Mouse (Mus musculus) c-Kit-negative CD71-positive TER-119-positive erythroid progenitor cells, embryonic 14.5 days (primary cell): ENCODE data around the gene Slc29a3.
A peak's percentile ranks its signal among the peaks of the same experiment; 100 is the strongest.
"Not testable (repeated sequence)": the region's sequence is repeated elsewhere in the genome, so short reads cannot be mapped to it uniquely, and the experiment has no call there.

ENCODE experiments used
- DNase-seq: peaks from one replicate; pipeline ENCODE4 v3.0.0-alpha.2; 2013; ENCODE audit warnings: low read depth, low spot score

The Slc29a3 gene

GRCm38 (mm10) chr10:60767400-60767799 lies 14.8 kb upstream of the Slc29a3 start:
- DNase-seq, result no peak

DNA sequence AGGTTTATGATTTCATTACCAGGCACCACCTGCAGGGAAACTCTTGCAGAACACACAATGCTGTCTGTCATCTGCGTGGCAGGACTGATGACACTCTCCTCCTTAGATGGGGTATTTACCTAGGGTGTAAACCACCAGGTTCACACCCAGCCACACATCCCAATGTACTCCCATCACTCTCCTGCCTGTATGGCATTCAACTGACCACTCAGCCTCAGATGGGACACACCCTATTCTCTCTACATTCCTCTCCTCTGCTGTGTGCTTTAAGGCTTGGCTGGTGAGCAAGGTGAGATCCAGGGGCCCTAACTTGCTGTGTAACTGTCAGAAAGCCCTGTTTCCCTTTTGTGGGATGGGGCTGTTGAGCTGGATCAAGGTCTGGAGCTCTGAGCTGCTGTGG lies 9.5 kb upstream of the Slc29a3 start:
- no peak for DNase-seq

GRCm38 (mm10) chr10:60760377-60760776 lies 7.8 kb upstream of the Slc29a3 start:
- peak; percentile 51 for DNase-seq

- no peak for DNase-seq
Measured at GRCm38 (mm10) chr10:60756992-60757391, 4.4 kb upstream of the Slc29a3 start.

DNA sequence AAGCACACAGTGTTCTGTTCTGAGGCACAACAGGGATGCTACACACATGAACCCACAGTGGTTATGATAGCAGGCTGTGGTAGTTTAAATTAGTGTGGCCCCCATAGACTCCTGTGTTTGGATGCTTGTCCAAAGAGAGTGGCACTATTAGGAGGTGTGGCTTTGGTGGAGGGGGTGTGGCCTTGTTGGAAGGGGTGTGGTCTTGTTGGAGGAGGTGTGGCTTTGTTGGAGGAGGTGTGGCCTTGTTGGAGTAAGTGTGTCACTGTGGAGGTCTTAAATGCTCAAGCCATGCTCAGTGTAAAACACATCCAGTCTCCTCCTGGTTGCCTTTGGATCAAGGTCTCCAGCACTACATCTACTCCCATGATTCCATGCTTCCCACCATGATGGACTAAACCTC lies 3.6 kb upstream of the Slc29a3 start:
- DNase-seq, result no peak

GRCm38 (mm10) chr10:60753941-60754340 lies 1.3 kb upstream of the Slc29a3 start:
- DNase-seq, result no peak

GRCm38 (mm10) chr10:60753261-60753660 lies 667 bp upstream of the Slc29a3 start:
- no peak for DNase-seq

- DNase-seq, result no peak
Measured at GRCm38 (mm10) chr10:60747667-60748212, 4.9 kb downstream of the Slc29a3 start.

DNA sequence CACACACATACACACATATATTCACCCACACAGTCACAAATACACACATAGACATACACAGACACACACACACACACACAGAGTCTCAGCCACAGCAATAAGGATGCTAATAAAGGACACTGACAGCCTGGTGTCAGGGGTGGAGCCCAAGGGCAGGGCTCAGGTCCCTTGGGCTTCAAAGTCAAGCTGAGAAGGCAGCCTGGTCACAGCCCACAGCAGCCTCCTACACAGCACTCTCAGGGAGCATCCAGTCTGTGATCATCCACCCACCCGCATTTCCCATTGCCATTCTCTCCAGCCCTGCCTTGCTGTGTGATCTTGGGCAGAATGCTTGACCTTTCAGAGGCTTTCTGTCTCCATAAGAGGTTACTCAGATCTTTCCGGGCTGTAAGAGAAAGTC lies 6.1 kb downstream of the Slc29a3 start:
- no peak for DNase-seq

GRCm38 (mm10) chr10:60744543-60745290 lies 7.9 kb downstream of the Slc29a3 start:
- no peak for DNase-seq

DNA sequence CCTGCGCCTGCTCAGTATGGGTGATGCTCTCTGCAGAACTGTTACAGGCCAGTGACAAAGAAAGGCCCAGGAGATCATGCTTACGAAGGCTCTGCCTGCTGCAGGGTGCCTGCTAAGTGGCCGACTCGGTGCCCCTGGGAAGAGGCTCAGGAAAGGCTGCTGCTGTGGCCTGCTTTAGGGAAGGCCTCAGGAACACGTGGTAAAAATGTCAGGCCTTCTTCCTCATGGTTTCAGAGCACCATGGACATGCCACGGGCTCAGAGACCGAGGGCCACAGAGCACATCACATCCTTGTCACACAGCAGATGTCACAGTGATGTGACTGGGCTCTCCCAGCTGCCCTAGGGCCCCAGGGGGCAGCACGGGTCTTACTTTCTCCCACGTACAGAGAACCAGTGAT lies 8.9 kb downstream of the Slc29a3 start:
- no peak for DNase-seq

GRCm38 (mm10) chr10:60742942-60743341 lies 9.7 kb downstream of the Slc29a3 start:
- no peak for DNase-seq

- not testable (repeated sequence) for DNase-seq
Measured at GRCm38 (mm10) chr10:60742296-60742695, 10.3 kb downstream of the Slc29a3 start.

DNA sequence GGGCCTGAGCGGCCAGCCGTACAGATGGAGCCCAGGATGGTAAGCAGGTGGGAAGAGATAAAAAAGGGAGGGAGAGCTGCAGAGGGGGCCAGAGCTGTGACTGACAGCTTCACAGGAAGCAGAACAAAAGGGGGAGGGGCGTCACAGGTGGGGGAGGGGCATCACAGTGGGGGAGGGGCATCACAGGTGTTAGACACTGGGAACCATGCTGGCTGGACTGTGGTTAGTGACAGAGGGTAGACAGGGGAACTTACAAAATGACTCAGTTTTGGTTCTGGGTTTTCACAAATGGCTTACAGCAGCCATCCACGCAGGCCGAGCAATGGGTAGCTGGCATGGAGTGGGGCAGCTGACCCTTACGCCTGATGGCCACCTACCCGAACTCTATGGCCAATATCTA lies 11.2 kb downstream of the Slc29a3 start:
- DNase-seq, result no peak

- no peak for DNase-seq
Measured at GRCm38 (mm10) chr10:60739619-60740363, 12.8 kb downstream of the Slc29a3 start.

DNA sequence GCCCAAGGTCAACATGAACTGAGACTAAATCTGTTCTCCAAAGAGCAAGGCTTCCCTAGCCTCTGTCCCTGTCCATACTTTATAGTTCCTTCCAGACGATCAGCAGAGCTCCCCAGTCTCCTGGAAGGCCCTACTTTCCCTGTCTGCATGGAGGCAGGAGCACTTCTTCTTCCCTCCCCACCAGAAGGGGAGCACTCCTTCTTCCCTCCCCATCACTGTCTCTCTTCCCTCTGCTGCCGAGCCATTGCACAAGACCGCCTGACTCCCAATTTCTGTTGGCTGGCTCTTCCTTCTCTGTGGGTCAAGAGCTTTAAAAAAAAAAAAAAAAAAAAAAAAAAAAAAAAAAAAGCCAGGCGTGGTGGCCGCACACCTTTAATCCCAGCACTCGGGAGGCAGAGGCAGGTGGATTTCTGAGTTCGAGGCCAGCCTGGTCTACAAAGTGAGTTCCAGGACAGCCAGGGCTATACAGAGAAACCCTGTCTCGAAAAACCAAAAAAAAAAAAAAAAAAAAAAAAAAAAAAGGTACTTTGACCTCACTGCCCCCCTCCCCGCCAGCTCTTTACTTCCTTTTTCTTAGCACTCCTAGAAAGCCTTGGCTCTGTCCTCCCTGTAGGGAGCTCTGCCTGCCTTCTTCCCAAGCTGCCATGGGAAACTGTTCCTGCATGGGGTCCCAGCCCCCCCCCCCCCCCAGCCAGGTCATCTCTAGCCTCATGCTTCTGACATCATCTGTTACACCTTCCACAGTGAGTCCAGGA lies 14.5 kb downstream of the Slc29a3 start:
- DNase-seq, result no peak

GRCm38 (mm10) chr10:60737169-60737728 lies 15.3 kb downstream of the Slc29a3 start:
- no peak for DNase-seq

DNA sequence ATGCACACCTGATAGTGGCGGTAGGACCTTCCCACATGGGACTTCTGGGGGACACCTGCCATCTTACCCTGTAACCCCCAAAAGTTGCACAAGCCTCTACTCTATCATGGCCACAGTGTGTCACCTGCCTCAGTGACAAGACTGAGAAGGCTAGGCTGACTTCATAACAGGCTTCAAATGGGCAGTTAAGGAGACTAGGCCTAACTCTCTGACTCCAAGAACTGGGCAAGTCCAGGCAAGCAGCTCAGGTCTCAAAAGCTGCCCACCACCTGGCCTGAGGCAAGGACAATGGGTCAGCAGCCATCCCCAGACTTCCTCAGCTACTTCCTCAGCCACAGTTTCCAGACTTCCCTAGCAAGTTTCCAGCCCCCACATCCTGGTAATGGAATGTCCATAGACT lies 16.9 kb downstream of the Slc29a3 start:
- DNase-seq, result no peak

GRCm38 (mm10) chr10:60733471-60733870 lies 19.1 kb downstream of the Slc29a3 start:
- DNase-seq, result no peak

- DNase-seq, result no peak
Measured at GRCm38 (mm10) chr10:60732397-60732861, 20.2 kb downstream of the Slc29a3 start.

DNA sequence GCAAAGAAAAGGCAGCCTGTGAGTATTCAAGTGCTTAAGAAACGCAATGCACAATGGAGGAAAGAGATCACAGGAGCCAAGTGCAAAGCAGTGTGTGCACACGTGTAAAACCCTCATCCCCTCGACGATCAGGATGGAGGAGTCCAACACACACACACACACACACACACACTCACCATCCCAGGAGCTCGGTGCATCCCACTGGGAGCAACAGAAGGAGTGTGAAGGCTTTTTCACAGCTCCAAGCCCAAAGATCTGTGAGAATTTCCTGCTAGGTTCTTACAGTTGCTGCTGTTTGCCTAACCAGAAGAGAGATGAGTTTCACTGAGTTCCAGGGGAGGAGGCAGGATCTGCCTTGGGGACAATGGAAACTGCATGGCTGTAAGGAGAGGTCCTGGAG lies 20.9 kb downstream of the Slc29a3 start:
- no peak for DNase-seq

DNA sequence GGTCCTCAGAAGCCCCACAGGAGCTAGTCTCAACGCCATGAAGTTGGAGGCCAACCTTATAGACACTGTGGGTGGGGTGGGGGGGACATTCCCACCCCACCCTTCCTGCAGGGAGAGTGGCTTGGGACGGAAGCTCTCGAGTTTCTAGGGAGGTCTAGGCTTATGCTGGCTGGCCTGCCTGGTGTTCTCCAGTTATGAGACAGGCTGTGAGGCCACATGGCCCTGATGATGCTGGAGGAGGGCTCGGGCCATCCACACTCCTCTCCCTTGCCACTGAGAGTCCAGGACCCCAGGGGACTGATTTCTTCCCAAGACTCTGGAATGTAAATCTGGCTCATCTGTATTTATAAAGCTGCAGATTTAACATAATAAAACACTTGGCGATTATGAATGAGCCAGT lies 25.3 kb downstream of the Slc29a3 start:
- no peak for DNase-seq
